10 mouse cellular contexts compared by ENCODE assay signal in genomic region chr13:37882521-37882920, GRCm38 (mm10).
A peak's percentile ranks its signal among the peaks of the same experiment; 100 is the strongest.
DNase-seq lines count a peak whose midpoint lies in the region; ATAC-seq and TF ChIP-seq lines count a peak whose summit lies in the region.
"Had no signal": no experiment of that assay in that cellular context is flagged by ENCODE, and none has a peak within 500 bp of the region (broad histone marks: within the 10 kb centered on the region; RNA-seq: fewer than 3 reads in every experiment).

No protein-coding gene starts in this region.

- peaks cover 25% of the 10 kb centered on the region; the same call in 1 of the 2 replicates for H3K4me1 ChIP-seq in kidney, postnatal 0 days (replicated peaks; ENCODE audit: insufficient read depth, low read length)
- peaks cover 41% of the 10 kb centered on the region for H3K4me1 ChIP-seq in kidney, embryonic 15.5 days
- peaks cover 41% of the 10 kb centered on the region for H3K4me1 ChIP-seq in lung, embryonic 14.5 days (ENCODE audit: insufficient read depth)
- H3K4me1 ChIP-seq in thymus, adult 2 months (replicated peaks; ENCODE audit: control insufficient read depth, insufficient read depth, low read length): peaks cover 49% of the 10 kb centered on the region
- H3K4me1 ChIP-seq in neural tube, embryonic 15.5 days: 0 out of 2 replicates have a peak, but pooled peaks cover 9% of the 10 kb centered on the region
- no peaks in the 10 kb centered on the region for H3K4me1 ChIP-seq in cerebellum, adult 2 months (ENCODE audit: control insufficient read depth, insufficient read depth, low read length)

- TF ChIP-seq POLR2A in thymus, adult 2 months (IDR thresholded peaks at IDR 0.05; ENCODE audit: control insufficient read depth, extremely low read depth, insufficient read depth, low read length, poor library complexity): no peak
- TF ChIP-seq POLR2A in cerebellum, adult 2 months (IDR thresholded peaks at IDR 0.05; ENCODE audit: borderline replicate concordance, insufficient read depth, low read length): no peak

- no peaks in the 10 kb centered on the region for H3K36me3 ChIP-seq in kidney, postnatal 0 days (ENCODE audit: insufficient read depth, low read length)
- H3K36me3 ChIP-seq in kidney, embryonic 15.5 days: no peaks in the 10 kb centered on the region
- H3K36me3 ChIP-seq in lung, embryonic 14.5 days (ENCODE audit: insufficient read depth): no peaks in the 10 kb centered on the region
- H3K36me3 ChIP-seq in thymus, adult 2 months (ENCODE audit: control insufficient read depth, insufficient read depth, low read length): no peaks in the 10 kb centered on the region
- H3K36me3 ChIP-seq in neural tube, embryonic 15.5 days: no peaks in the 10 kb centered on the region

- H3K27ac ChIP-seq in kidney, postnatal 0 days: peak overlapping the region; percentile 36; the same call in 1 of the 2 replicates
- no peak overlapping the region for H3K27ac ChIP-seq in kidney, embryonic 15.5 days
- peak overlapping the region; percentile 87 for H3K27ac ChIP-seq in gastrocnemius, adult 2 months
- H3K27ac ChIP-seq in lung, embryonic 14.5 days (ENCODE audit: low read depth): peak overlapping the region; percentile 21; the same call in 1 of the 2 replicates
- peak overlapping the region; percentile 87 for H3K27ac ChIP-seq in thymus, adult 2 months (ENCODE audit: control insufficient read depth, insufficient read depth, low read length)
- no peak overlapping the region for H3K27ac ChIP-seq in neural tube, embryonic 15.5 days (replicated peaks)
- H3K27ac ChIP-seq in cerebellum, adult 2 months (ENCODE audit: insufficient read depth, low read length): no peak overlapping the region

- H3K4me2 ChIP-seq in kidney, postnatal 0 days (ENCODE audit: low read length): no peak overlapping the region
- H3K4me2 ChIP-seq in kidney, embryonic 15.5 days: no peak overlapping the region
- no peak overlapping the region for H3K4me2 ChIP-seq in lung, embryonic 14.5 days
- H3K4me2 ChIP-seq in neural tube, embryonic 15.5 days: no peak overlapping the region

- no peak overlapping the region for H3K4me3 ChIP-seq in kidney, postnatal 0 days (replicated peaks; ENCODE audit: low read depth, low read length)
- H3K4me3 ChIP-seq in kidney, embryonic 15.5 days (replicated peaks): no peak overlapping the region
- peak overlapping the region; percentile 45 for H3K4me3 ChIP-seq in gastrocnemius, adult 2 months
- no peak overlapping the region for H3K4me3 ChIP-seq in lung, embryonic 14.5 days (ENCODE audit: low read depth, low read length)
- H3K4me3 ChIP-seq in thymus, adult 2 months (ENCODE audit: control insufficient read depth, insufficient read depth, low read length): no peak overlapping the region
- H3K4me3 ChIP-seq in neural tube, embryonic 15.5 days (replicated peaks): no peak overlapping the region
- no peak overlapping the region for H3K4me3 ChIP-seq in cerebellum, adult 2 months (replicated peaks; ENCODE audit: insufficient read depth, low read depth, low read length)

- H3K27me3 ChIP-seq in kidney, postnatal 0 days (ENCODE audit: insufficient read depth, low read length): no peaks in the 10 kb centered on the region
- no peaks in the 10 kb centered on the region for H3K27me3 ChIP-seq in kidney, embryonic 15.5 days
- no peaks in the 10 kb centered on the region for H3K27me3 ChIP-seq in lung, embryonic 14.5 days (ENCODE audit: insufficient read depth, low read length)
- H3K27me3 ChIP-seq in thymus, adult 2 months (ENCODE audit: control insufficient read depth, insufficient read depth, low read length): no peaks in the 10 kb centered on the region
- H3K27me3 ChIP-seq in neural tube, embryonic 15.5 days (replicated peaks): no peaks in the 10 kb centered on the region
- no peaks in the 10 kb centered on the region for H3K27me3 ChIP-seq in cerebellum, adult 2 months (ENCODE audit: control insufficient read depth, insufficient read depth, low read length)

- intact Hi-C loops in gastrocnemius, adult 2 months (cut with DNase I): loop anchor here (5.0 kb wide), 1 partner anchor 35 kb away; no protein-coding TSS in a partner anchor

- no peaks in the 10 kb centered on the region for H3K9me3 ChIP-seq in kidney, postnatal 0 days (replicated peaks; ENCODE audit: low read length)
- no peaks in the 10 kb centered on the region for H3K9me3 ChIP-seq in kidney, embryonic 15.5 days (replicated peaks)
- H3K9me3 ChIP-seq in lung, embryonic 14.5 days (ENCODE audit: low read depth, low read length): no peaks in the 10 kb centered on the region
- no peaks in the 10 kb centered on the region for H3K9me3 ChIP-seq in neural tube, embryonic 15.5 days (replicated peaks)

- DNase-seq in kidney, postnatal 0 days (ENCODE audit: low spot score): no peak
- DNase-seq in gastrocnemius, adult 2 months: peak; percentile 88
- DNase-seq in lung, embryonic 14.5 days: peak; percentile 83
- peak; percentile 61 for DNase-seq in thymus, adult 2 months
- DNase-seq in cerebellum, adult 2 months: no peak
- DNase-seq: embryo, embryonic 11 days; forebrain, postnatal 0 days had no signal

- 67% methylated on average over 8 of the region's 8 CpGs for WGBS in kidney, postnatal 0 days
- 72% methylated on average over 8 of the region's 8 CpGs for WGBS in kidney, embryonic 15.5 days
- WGBS in lung, embryonic 14.5 days: 48% methylated on average over 8 of the region's 8 CpGs
- WGBS in thymus, adult 2 months: 6% methylated on average over 8 of the region's 8 CpGs
- WGBS in neural tube, embryonic 15.5 days: 85% methylated on average over 8 of the region's 8 CpGs
- 37% methylated on average over 8 of the region's 8 CpGs for WGBS in cerebellum, adult 2 months

- ATAC-seq in kidney, postnatal 0 days (replicated peaks; ENCODE audit: low FRiP score, low read depth): no peak
- ATAC-seq in kidney, embryonic 15.5 days (replicated peaks; ENCODE audit: low FRiP score): no peak
- peak; percentile 86 for ATAC-seq in lung, embryonic 14.5 days (ENCODE audit: insufficient read depth)
- no peak for ATAC-seq in neural tube, embryonic 15.5 days (ENCODE audit: low FRiP score)
- ATAC-seq in erythroid progenitor cell, adult 5-6 weeks (replicated peaks; ENCODE audit: low FRiP score, poor library complexity, severe bottlenecking): no peak
- ATAC-seq: forebrain, postnatal 0 days had no signal

- TF ChIP-seq CTCF in kidney, postnatal 0 days (IDR thresholded peaks at IDR 0.05; ENCODE audit: low read depth): no peak
- TF ChIP-seq CTCF in gastrocnemius, adult 2 months (IDR thresholded peaks at IDR 0.05): no peak
- no peak for TF ChIP-seq CTCF in lung, embryonic 14.5 days (IDR thresholded peaks at IDR 0.05; ENCODE audit: low read depth)
- TF ChIP-seq CTCF in thymus, adult 2 months (IDR thresholded peaks at IDR 0.05; ENCODE audit: borderline replicate concordance, control insufficient read depth, extremely low read depth, insufficient read depth, low read length, poor library complexity): 0 out of 2 replicates have a peak, but pooled peaks have one; percentile 30
- no peak for TF ChIP-seq CTCF in cerebellum, adult 2 months (IDR thresholded peaks at IDR 0.05; ENCODE audit: borderline replicate concordance, insufficient read depth, low read depth, low read length)

- no peak overlapping the region for H3K9ac ChIP-seq in kidney, postnatal 0 days (ENCODE audit: low read depth, low read length)
- H3K9ac ChIP-seq in kidney, embryonic 15.5 days: no peak overlapping the region
- H3K9ac ChIP-seq in lung, embryonic 14.5 days: no peak overlapping the region
- no peak overlapping the region for H3K9ac ChIP-seq in neural tube, embryonic 15.5 days (replicated peaks)
- H3K9ac ChIP-seq: forebrain, postnatal 0 days had no signal

Comparison
In these comparisons a context has a peak if more than half of its experiments do, and no peak if none do; other contexts are left out.
1. H3K27ac ChIP-seq: peak in kidney, postnatal 0 days (single experiment), gastrocnemius, adult 2 months (single experiment), lung, embryonic 14.5 days (single experiment) and thymus, adult 2 months (single experiment); none in kidney, embryonic 15.5 days (single experiment), neural tube, embryonic 15.5 days (single experiment) and cerebellum, adult 2 months (single experiment).
2. DNase-seq: peak in gastrocnemius, adult 2 months (single experiment), lung, embryonic 14.5 days (single experiment) and thymus, adult 2 months (single experiment); none in kidney, postnatal 0 days (single experiment) and cerebellum, adult 2 months (0 of 2).